Mouse (Mus musculus): ENCODE measurements around the gene Ssr3. TPM values are rescaled to one million over a fixed set of nuclear protein-coding genes. Genes with fewer than 3 reads are reported as not detected.

Ssr3 gene
- 44.2 and 69.4 TPM in 2 replicates for polyA plus RNA-seq (2012; rRNA removed)

GRCm38 (mm10) chr3:65392421-65392817, at the start of gene Ssr3:
Gene Ssr3 (minus strand): TSS chr3:65392623.
- Histone ChIP-seq H3K4me1 (ENCODE audit: control insufficient read depth, insufficient read depth, low read length) (peaks cover 3% of the 10 kb centered on the region; the same call in 1 of the 2 replicates), H3K4me3 (replicated peaks; ENCODE audit: extremely low read depth, low read depth, low read length) (peak within 1 kb of the TSS; percentile 98)
- WGBS = under 1% methylated on average over 36 of the region's 36 CpGs
- TF ChIP-seq CTCF (IDR thresholded peaks at IDR 0.05; ENCODE audit: insufficient read depth, low read length) (no peak), POLR2A (IDR thresholded peaks at IDR 0.05; ENCODE audit: borderline replicate concordance, extremely low read depth, low read depth, low read length) (peak; percentile 90)
- peak; percentile 92 for DNase-seq

- WGBS = 48% methylated on average over 8 of the region's 8 CpGs
- H3K4me3 ChIP-seq (replicated peaks; ENCODE audit: extremely low read depth, low read depth, low read length) = no peak overlapping the region
- H3K4me1 ChIP-seq (ENCODE audit: control insufficient read depth, insufficient read depth, low read length) = no peaks in the 10 kb centered on the region
- peak; percentile 31 for DNase-seq
- TF ChIP-seq CTCF (IDR thresholded peaks at IDR 0.05; ENCODE audit: insufficient read depth, low read length) (no peak), POLR2A (IDR thresholded peaks at IDR 0.05; ENCODE audit: borderline replicate concordance, extremely low read depth, low read depth, low read length) (no peak)
Observed at GRCm38 (mm10) chr3:65441586-65442111, 49.2 kb upstream of the Ssr3 start.

- no peaks in the 10 kb centered on the region for H3K4me1 ChIP-seq (ENCODE audit: control insufficient read depth, insufficient read depth, low read length)
- WGBS = 82% methylated on average over 7 of the region's 7 CpGs
- no peak overlapping the region for H3K4me3 ChIP-seq (replicated peaks; ENCODE audit: extremely low read depth, low read depth, low read length)
- TF ChIP-seq POLR2A (IDR thresholded peaks at IDR 0.05; ENCODE audit: borderline replicate concordance, extremely low read depth, low read depth, low read length) (no peak), CTCF (IDR thresholded peaks at IDR 0.05; ENCODE audit: insufficient read depth, low read length) (no peak)
- no peak for DNase-seq
Observed at GRCm38 (mm10) chr3:65438511-65439228, 46.2 kb upstream of the Ssr3 start.

GRCm38 (mm10) chr3:65435812-65436211, 43.4 kb upstream of the Ssr3 start:
- TF ChIP-seq POLR2A (IDR thresholded peaks at IDR 0.05; ENCODE audit: borderline replicate concordance, extremely low read depth, low read depth, low read length) (no peak), CTCF (IDR thresholded peaks at IDR 0.05; ENCODE audit: insufficient read depth, low read length) (no peak)
- WGBS = 28% methylated on average over 2 of the region's 2 CpGs
- no peak for DNase-seq
- Histone ChIP-seq H3K4me1 (ENCODE audit: control insufficient read depth, insufficient read depth, low read length) (no peaks in the 10 kb centered on the region), H3K4me3 (replicated peaks; ENCODE audit: extremely low read depth, low read depth, low read length) (no peak overlapping the region)

GRCm38 (mm10) chr3:65435101-65435571, 42.7 kb upstream of the Ssr3 start:
- no peak for DNase-seq
- Histone ChIP-seq H3K4me1 (ENCODE audit: control insufficient read depth, insufficient read depth, low read length) (no peaks in the 10 kb centered on the region), H3K4me3 (replicated peaks; ENCODE audit: extremely low read depth, low read depth, low read length) (no peak overlapping the region)
- 68% methylated on average over 11 of the region's 11 CpGs for WGBS
- no peak for TF ChIP-seq CTCF (IDR thresholded peaks at IDR 0.05; ENCODE audit: insufficient read depth, low read length)
- TF ChIP-seq POLR2A (IDR thresholded peaks at IDR 0.05; ENCODE audit: borderline replicate concordance, extremely low read depth, low read depth, low read length) = no peak

- WGBS = 91% methylated on average over 5 of the region's 5 CpGs
- TF ChIP-seq CTCF (IDR thresholded peaks at IDR 0.05; ENCODE audit: insufficient read depth, low read length) (no peak), POLR2A (IDR thresholded peaks at IDR 0.05; ENCODE audit: borderline replicate concordance, extremely low read depth, low read depth, low read length) (no peak)
- Histone ChIP-seq H3K4me3 (replicated peaks; ENCODE audit: extremely low read depth, low read depth, low read length) (no peak overlapping the region), H3K4me1 (ENCODE audit: control insufficient read depth, insufficient read depth, low read length) (no peaks in the 10 kb centered on the region)
- DNase-seq = no peak
Observed at GRCm38 (mm10) chr3:65432236-65432635, 39.8 kb upstream of the Ssr3 start.

- Histone ChIP-seq H3K4me3 (replicated peaks; ENCODE audit: extremely low read depth, low read depth, low read length) (no peak overlapping the region), H3K4me1 (ENCODE audit: control insufficient read depth, insufficient read depth, low read length) (no peaks in the 10 kb centered on the region)
- WGBS = 86% methylated on average over 3 of the region's 3 CpGs
- no peak for DNase-seq
- TF ChIP-seq POLR2A (IDR thresholded peaks at IDR 0.05; ENCODE audit: borderline replicate concordance, extremely low read depth, low read depth, low read length) = no peak
- no peak for TF ChIP-seq CTCF (IDR thresholded peaks at IDR 0.05; ENCODE audit: insufficient read depth, low read length)
Observed at GRCm38 (mm10) chr3:65419706-65420105, 27.3 kb upstream of the Ssr3 start.

- TF ChIP-seq POLR2A (IDR thresholded peaks at IDR 0.05; ENCODE audit: borderline replicate concordance, extremely low read depth, low read depth, low read length) (no peak), CTCF (IDR thresholded peaks at IDR 0.05; ENCODE audit: insufficient read depth, low read length) (no peak)
- no peak for DNase-seq
- H3K4me1 ChIP-seq (ENCODE audit: control insufficient read depth, insufficient read depth, low read length) = no peaks in the 10 kb centered on the region
- H3K4me3 ChIP-seq (replicated peaks; ENCODE audit: extremely low read depth, low read depth, low read length) = no peak overlapping the region
- 45% methylated on average over 5 of the region's 5 CpGs for WGBS
Observed at GRCm38 (mm10) chr3:65417913-65418594, 25.6 kb upstream of the Ssr3 start.

- H3K4me1 ChIP-seq (ENCODE audit: control insufficient read depth, insufficient read depth, low read length) = no peaks in the 10 kb centered on the region
- no peak for TF ChIP-seq POLR2A (IDR thresholded peaks at IDR 0.05; ENCODE audit: borderline replicate concordance, extremely low read depth, low read depth, low read length)
- TF ChIP-seq CTCF (IDR thresholded peaks at IDR 0.05; ENCODE audit: insufficient read depth, low read length) = no peak
- no peak for DNase-seq
- H3K4me3 ChIP-seq (replicated peaks; ENCODE audit: extremely low read depth, low read depth, low read length) = no peak overlapping the region
Observed at GRCm38 (mm10) chr3:65416571-65416970, 24.1 kb upstream of the Ssr3 start.

Data from lung, adult 2 months (tissue).